Mouse (Mus musculus) kidney, postnatal 25 days (tissue): Measurements from ENCODE around the gene Zc2hc1c.

ENCODE experiments used
- DNase-seq, 2 experiments: peaks; one replicate each; pipeline ENCODE4 v3.0.0; 2021; ENCODE audit warnings: mixed read lengths in 2 of 2

Zc2hc1c gene

GRCm38 (mm10) chr12:85339947-85340346, 51.6 kb downstream of the Zc2hc1c start:
- no peak for DNase-seq

GRCm38 (mm10) chr12:85341131-85341530, 52.7 kb downstream of the Zc2hc1c start:
- DNase-seq = peak in 1 of 2 experiments; percentile 9

GRCm38 (mm10) chr12:85342310-85342709, 53.9 kb downstream of the Zc2hc1c start:
- DNase-seq = peak in 1 of 2 experiments; percentile 60

- no peak for DNase-seq
Measured at GRCm38 (mm10) chr12:85344252-85344651, 55.9 kb downstream of the Zc2hc1c start.

- DNase-seq = no peak
Measured at GRCm38 (mm10) chr12:85345559-85345958, 57.2 kb downstream of the Zc2hc1c start.

GRCm38 (mm10) chr12:85346374-85346773, 58.0 kb downstream of the Zc2hc1c start:
- peak in 1 of 2 experiments; percentile 72 for DNase-seq

GRCm38 (mm10) chr12:85347196-85347595, 58.8 kb downstream of the Zc2hc1c start:
- peak in 1 of 2 experiments; percentile 70 for DNase-seq

- no peak for DNase-seq
Measured at GRCm38 (mm10) chr12:85348338-85348737, 59.9 kb downstream of the Zc2hc1c start.
